Mouse (Mus musculus) heart, postnatal 0 days (tissue): ENCODE data around the gene Mtmr12. TPM values are rescaled to one million over a fixed set of nuclear protein-coding genes. Genes with fewer than 3 reads are reported as not detected.

ENCODE experiments used
- ATAC-seq: fragments of 200-750 bp; cut with Nextera tagmentation; 2 replicates; pipeline ENCODE4 v1.8.0; 2017; ENCODE audit warnings: low read depth, moderate number of reproducible peaks, moderate library complexity; ENCODE audit not compliant: insufficient read depth
- DNase-seq: peaks from one replicate; pipeline ENCODE4 v3.0.0-alpha.2; 2016; ENCODE audit warnings: low spot score
- H3K27ac ChIP-seq: fragments of 300-500 bp; sonication (generic); 2 replicates; pipeline ENCODE4 v1.5.1; 2014; ENCODE audit warnings: low read depth, mild to moderate bottlenecking
- H3K27me3 ChIP-seq: fragments of 300-500 bp; sonication (generic); 2 replicates; pipeline ENCODE4 v1.6.1; 2014; ENCODE audit warnings: low read length, mixed read lengths; ENCODE audit not compliant: control insufficient read depth, insufficient read depth
- H3K36me3 ChIP-seq: fragments of 300-500 bp; sonication (generic); replicated peaks from 2 replicates; pipeline ENCODE4 v1.6.1; 2014; ENCODE audit warnings: low read length, mixed read lengths; ENCODE audit not compliant: control insufficient read depth, insufficient read depth
- H3K4me1 ChIP-seq: fragments of 300-500 bp; sonication (generic); 2 replicates; pipeline ENCODE4 v1.6.1; 2014; ENCODE audit warnings: antibody characterized with exemption; ENCODE audit not compliant: control insufficient read depth, insufficient read depth
- H3K4me2 ChIP-seq: fragments of 300-500 bp; sonication (generic); 2 replicates; pipeline ENCODE4 v1.6.1; 2014; ENCODE audit warnings: low read depth, mild to moderate bottlenecking, low read length, moderate library complexity
- H3K4me3 ChIP-seq: fragments of 300-500 bp; sonication (generic); 2 replicates; pipeline ENCODE4 v1.5.1; 2014; ENCODE audit warnings: low read depth, low read length
- H3K9ac ChIP-seq: fragments of 300-500 bp; sonication (generic); replicated peaks from 2 replicates; pipeline ENCODE4 v1.6.1; 2014; ENCODE audit warnings: low read depth, low read length, mixed read lengths
- H3K9me3 ChIP-seq: fragments of 300-500 bp; sonication (generic); replicated peaks from 2 replicates; pipeline ENCODE4 v1.6.1; 2016; ENCODE audit warnings: low read length; ENCODE audit not compliant: control insufficient read depth
- CTCF ChIP-seq: IDR thresholded peaks from 2 replicates; pipeline ENCODE4 v1.5.1; 2016; ENCODE audit warnings: antibody characterized with exemption, control low read depth, low read depth
- EP300 ChIP-seq: IDR thresholded peaks from 2 replicates; pipeline ENCODE4 v1.6.1; 2016; ENCODE audit warnings: antibody characterized with exemption, low read depth
- WGBS: fragments of 180-500 bp; shearing (Covaris S2); extraction: QIAGEN DNeasy Blood & Tissue Kit; methylation state at CpG from one replicate; pipeline ENCODE4 v1.1.7; 2014; 5-methylcytosine and 5-hydroxymethylcytosine counted together
- polyA plus RNA-seq: library from polyadenylated mRNA; unstranded; fragments of >200 nt; fragmentation: Nextera tagmentation; extraction: Ambion mirVana; gene quantifications from 2 replicates; pipeline ENCODE4 v1.2.1, GENCODE M21; 2015
- total RNA-seq: library from RNA; depleted of rRNA; stranded (reverse); fragments of >200 nt; gene quantifications from 2 replicates; pipeline ENCODE4 v1.2.3, GENCODE M21; 2014; ENCODE audit warnings: low replicate concordance

The Mtmr12 gene
- total and polyA plus RNA-seq, 2 experiments from 2014 or later = 5.4 to 9.8 TPM

GRCm38 (mm10) chr15:12194817-12195735 lies 9.8 kb upstream of the Mtmr12 start:
- ATAC-seq (no peak), DNase-seq (no peak)
- Histone ChIP-seq H3K4me1 (peaks cover 16% of the 10 kb centered on the region; the same call in 1 of the 2 replicates), H3K4me3 (0 out of 2 replicates have a peak overlapping the region, but pooled peaks have one; percentile 6), H3K9ac (0 out of 2 replicates have a peak overlapping the region, but pooled peaks have one; percentile 7), H3K9me3 (no peaks in the 10 kb centered on the region), H3K36me3 (0 out of 2 replicates have a peak, but pooled peaks cover 9% of the 10 kb centered on the region), H3K27me3 (no peaks in the 10 kb centered on the region), H3K4me2 (peak overlapping the region; percentile 47), H3K27ac (no peak overlapping the region)
- WGBS = 45% methylated on average over 20 of the region's 20 CpGs
- no peak for TF ChIP-seq CTCF
- TF ChIP-seq EP300 = no peak

DNA sequence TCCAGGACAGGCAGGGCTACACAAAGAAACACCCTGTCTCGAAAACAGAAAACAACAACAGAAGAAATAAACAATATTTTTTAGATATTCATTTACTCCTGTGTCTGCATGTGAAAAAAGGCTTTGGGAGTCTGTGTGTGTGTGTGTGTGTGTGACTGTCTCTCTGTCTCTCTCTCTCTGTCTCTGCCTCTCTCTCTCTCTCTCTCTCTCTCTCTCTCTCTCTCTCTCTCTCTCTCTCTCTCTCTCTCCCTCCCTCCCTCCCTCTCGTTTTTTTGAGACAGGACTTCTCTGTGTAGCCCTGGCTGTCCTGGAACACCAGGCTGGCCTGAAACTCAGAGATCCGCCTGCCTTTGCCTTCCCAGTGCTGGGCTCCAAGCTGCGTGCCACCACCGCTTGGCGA lies 8.9 kb upstream of the Mtmr12 start:
- Histone ChIP-seq H3K27me3 (no peaks in the 10 kb centered on the region), H3K9me3 (no peaks in the 10 kb centered on the region), H3K4me1 (peaks cover 16% of the 10 kb centered on the region; the same call in 1 of the 2 replicates), H3K4me2 (no peak overlapping the region), H3K27ac (no peak overlapping the region), H3K36me3 (0 out of 2 replicates have a peak, but pooled peaks cover 1% of the 10 kb centered on the region), H3K4me3 (no peak overlapping the region), H3K9ac (no peak overlapping the region)
- ATAC-seq (no peak), DNase-seq (no peak)
- WGBS = 88% methylated on average over 6 of the region's 6 CpGs
- TF ChIP-seq EP300 (no peak), CTCF (no peak)

GRCm38 (mm10) chr15:12196410-12197191 lies 8.2 kb upstream of the Mtmr12 start:
- ATAC-seq (peak; percentile 83), DNase-seq (peak; percentile 79)
- no peak overlapping the region for H3K4me3 ChIP-seq
- WGBS = 25% methylated on average over 22 of the region's 22 CpGs
- H3K4me2 ChIP-seq = peak overlapping the region; percentile 38
- no peaks in the 10 kb centered on the region for H3K27me3 ChIP-seq
- TF ChIP-seq CTCF (peak; percentile 60), EP300 (no peak)
- H3K4me1 ChIP-seq = peaks cover 16% of the 10 kb centered on the region; the same call in 1 of the 2 replicates
- H3K9me3 ChIP-seq = no peaks in the 10 kb centered on the region
- no peaks in the 10 kb centered on the region for H3K36me3 ChIP-seq
- no peak overlapping the region for H3K9ac ChIP-seq
- no peak overlapping the region for H3K27ac ChIP-seq

DNA sequence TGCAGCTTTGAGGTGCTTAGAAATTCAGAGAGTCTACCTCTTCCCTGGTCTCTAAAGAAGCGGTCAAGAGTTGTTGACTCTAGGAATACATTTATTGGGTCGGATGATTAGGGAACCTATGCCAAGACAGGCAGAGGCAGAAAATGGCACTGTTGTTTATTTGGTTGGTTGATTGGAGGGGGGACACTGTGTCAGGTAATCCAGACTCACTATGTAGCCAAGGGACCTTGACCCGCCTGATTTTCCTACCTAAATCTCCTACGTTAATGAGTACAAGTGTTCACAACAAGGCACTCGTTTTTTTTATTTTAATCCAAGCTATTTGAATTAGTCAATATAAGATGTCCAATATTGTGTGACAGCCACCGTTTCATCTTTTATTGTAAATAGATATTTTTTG lies 7.5 kb upstream of the Mtmr12 start:
- no peaks in the 10 kb centered on the region for H3K36me3 ChIP-seq
- TF ChIP-seq EP300 (no peak), CTCF (no peak)
- H3K4me3 ChIP-seq = no peak overlapping the region
- peaks cover 16% of the 10 kb centered on the region; the same call in 1 of the 2 replicates for H3K4me1 ChIP-seq
- no peak for ATAC-seq
- H3K27ac ChIP-seq = no peak overlapping the region
- H3K9me3 ChIP-seq = no peaks in the 10 kb centered on the region
- H3K4me2 ChIP-seq = no peak overlapping the region
- no peak overlapping the region for H3K9ac ChIP-seq
- WGBS = 77% methylated on average over 6 of the region's 6 CpGs
- no peaks in the 10 kb centered on the region for H3K27me3 ChIP-seq
- no peak for DNase-seq

- WGBS = 96% methylated on average over 7 of the region's 7 CpGs
- Histone ChIP-seq H3K36me3 (no peaks in the 10 kb centered on the region), H3K4me3 (no peak overlapping the region), H3K4me1 (peaks cover 5% of the 10 kb centered on the region; the same call in 1 of the 2 replicates), H3K4me2 (no peak overlapping the region), H3K9ac (no peak overlapping the region), H3K9me3 (no peaks in the 10 kb centered on the region), H3K27me3 (no peaks in the 10 kb centered on the region), H3K27ac (no peak overlapping the region)
- DNase-seq (no peak), ATAC-seq (no peak)
- TF ChIP-seq CTCF (no peak), EP300 (no peak)
These were observed 4.8 kb upstream of the Mtmr12 start for GRCm38 (mm10) chr15:12200021-12200420.
